Mouse (Mus musculus): ENCODE data around the gene Dnase1l2.
"Not testable (repeated sequence)": the region's sequence is repeated elsewhere in the genome, so short reads cannot be mapped to it uniquely, and the experiment has no call there.

DNA sequence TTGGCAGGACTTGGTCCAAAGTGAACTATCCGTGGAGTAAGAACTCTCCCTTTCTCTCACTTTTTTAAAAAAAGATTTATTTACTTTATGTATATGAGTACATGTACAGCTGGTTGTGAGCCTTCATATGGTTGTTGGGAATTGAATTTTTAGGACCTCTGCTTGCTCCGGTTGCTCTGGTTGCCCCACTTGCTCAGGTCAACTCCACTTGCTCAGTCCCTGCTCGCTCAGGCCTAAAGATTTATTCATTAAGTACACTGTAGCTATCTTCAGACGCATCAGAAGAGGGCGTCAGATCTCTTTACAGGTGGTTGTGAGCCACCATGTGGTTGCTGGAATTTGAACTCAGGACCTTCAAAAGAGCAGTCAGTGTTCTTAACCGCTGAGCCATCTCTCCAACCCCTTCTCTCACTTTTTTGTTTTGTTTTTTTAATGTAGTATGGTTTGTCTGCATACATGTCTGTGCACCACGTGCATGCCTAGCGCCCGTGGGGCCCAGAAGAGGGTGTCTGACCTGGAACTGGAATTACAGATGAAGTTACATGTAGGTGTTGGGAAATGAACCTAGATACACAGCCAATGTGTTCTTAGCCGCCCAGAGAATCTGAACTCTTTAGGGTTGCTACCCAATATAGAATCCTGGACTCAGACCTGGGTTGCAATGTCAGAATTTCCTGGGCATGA lies 12.8 kb upstream of the Dnase1l2 start:
- TF ChIP-seq CTCF, EP300 (IDR thresholded peaks at IDR 0.05; ENCODE audit: low read depth): not testable (repeated sequence)
